Mouse (Mus musculus): ENCODE data around the gene Zfr.
"Not testable (repeated sequence)": the region's sequence is repeated elsewhere in the genome, so short reads cannot be mapped to it uniquely, and the experiment has no call there.

The Zfr gene

DNA sequence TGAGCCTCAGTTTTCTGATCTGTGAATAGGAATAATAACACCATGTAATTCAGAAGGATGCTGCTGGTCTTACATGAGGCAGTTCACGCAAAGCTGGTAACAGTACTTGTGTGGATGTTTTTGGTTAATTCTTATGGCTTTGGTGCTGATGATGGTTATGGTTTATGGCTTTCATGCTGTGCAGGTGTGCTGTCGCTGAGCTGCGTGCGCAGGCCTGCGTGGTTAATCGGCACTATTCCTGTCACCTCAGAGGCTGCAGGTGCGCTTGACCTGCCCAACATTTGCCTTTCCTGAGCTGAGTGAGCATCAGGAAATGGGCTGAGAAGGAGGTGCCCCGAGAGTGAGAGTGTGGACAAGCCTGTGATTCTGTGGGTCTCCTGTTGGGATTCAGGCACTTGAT, 98.5 kb downstream of the Zfr start:
- no peak for DNase-seq (ENCODE audit: low spot score in 2 of 2)

- no peak for DNase-seq (ENCODE audit: low spot score in 2 of 2)
These were observed 99.2 kb downstream of the Zfr start for GRCm38 (mm10) chr15:12216798-12217197.

- DNase-seq (ENCODE audit: low spot score in 2 of 2) = not testable (repeated sequence)
These were observed 99.7 kb downstream of the Zfr start for GRCm38 (mm10) chr15:12217332-12217731.

DNA sequence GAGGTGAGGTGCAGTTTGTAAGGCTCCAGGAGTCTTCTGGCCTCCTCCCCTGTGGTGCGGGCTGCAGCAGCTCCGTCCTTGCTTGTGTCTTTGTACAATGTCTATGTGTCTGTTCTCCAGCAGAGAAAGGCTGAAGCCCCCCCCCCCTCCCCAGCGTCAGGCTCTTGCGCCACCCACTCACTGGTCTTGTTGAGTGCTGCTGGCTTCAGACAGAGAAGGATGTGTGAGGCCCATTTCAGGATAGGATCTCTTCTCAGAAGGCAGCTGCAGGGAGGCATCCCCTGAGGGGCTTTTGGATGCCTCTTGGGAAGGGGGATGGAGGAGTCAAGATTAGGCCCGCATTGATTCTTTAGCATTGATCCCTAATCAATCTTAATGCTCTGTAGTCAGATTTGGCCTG, 100.2 kb downstream of the Zfr start:
- no peak for DNase-seq (ENCODE audit: low spot score in 2 of 2)

DNA sequence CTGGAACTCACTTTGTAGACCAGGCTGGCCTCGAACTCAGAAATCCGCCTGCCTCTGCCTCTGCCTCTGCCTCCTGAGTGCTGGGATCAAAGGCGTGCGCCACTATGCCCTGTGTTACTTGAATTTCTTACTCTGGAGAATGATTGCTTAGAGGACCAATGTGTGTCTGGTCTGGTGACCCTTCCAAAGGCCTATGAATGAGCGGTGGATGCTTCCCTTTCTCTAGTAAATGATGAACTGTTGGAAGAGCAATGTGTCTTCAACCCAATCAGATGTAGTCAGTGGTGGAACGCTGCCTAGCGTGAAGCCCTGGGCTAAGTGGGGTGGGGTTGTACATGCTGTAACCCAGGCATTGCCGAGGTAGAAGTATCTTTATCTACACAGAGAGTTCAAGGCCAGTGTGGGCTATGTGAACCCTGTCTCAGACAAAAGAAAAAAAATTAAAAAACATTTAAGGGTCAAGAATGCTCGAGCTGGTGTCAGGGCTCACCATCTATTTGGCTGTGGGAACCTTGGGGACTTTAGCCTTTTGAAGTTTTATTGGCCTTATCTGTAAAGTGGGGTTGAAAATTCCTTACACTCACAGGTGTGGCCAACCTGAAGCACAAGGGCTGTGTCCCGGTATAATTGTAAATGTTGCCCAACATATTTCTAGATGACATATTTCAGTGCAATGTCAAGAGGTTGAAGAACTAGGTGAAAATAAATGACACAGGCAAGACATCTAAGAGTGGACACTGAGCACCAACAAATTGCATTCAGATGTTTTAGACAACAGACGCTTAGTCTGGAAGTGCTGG, 101.2 kb downstream of the Zfr start:
- DNase-seq (ENCODE audit: low spot score in 2 of 2) = no peak

- no peak for DNase-seq (ENCODE audit: low spot score in 2 of 2)
These were observed 103.5 kb downstream of the Zfr start for GRCm38 (mm10) chr15:12221131-12221530.

GRCm38 (mm10) chr15:12222564-12223302, 105.1 kb downstream of the Zfr start:
- no peak for DNase-seq (ENCODE audit: low spot score in 2 of 2)

DNA sequence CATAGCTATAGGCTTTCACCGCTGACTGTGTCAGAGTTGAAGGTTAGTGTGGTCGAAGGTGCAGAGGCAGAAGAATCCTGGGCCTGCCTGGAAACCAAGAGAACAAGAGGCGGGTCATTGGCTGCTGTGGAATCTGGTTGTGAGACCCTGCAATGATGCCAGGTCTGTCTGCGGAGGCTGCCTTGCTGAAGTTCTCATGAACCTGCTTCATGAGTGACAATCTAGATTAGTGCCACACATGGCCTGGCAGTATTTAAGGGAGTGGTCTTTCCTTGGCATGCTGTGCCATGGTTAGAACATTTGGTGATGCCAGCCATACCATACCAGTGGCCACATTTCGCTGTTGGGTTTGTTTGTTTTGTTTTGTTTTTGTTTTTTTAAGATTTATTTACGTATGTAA, 105.8 kb downstream of the Zfr start:
- DNase-seq (ENCODE audit: low spot score in 2 of 2) = no peak

DNA sequence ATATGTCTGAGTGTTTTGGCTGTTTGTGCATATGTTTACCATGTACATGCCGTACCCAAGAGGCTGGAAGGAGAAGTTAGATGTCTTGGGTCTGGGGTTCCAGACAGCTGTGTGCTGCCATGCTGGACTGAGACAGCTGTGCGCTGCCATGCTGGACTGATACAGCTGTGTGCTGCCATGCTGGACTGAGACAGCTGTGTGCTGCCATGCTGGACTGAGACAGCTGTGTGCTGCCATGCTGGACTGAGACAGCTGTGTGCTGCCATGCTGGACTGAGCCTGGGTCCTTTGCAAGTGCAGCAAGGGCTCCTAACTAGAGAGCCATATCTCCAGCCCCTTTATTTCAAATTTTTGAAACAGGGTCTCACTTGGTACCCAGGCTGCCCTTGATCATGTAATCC, 106.6 kb downstream of the Zfr start:
- DNase-seq (ENCODE audit: low spot score in 2 of 2) = no peak

GRCm38 (mm10) chr15:12225062-12225461, 107.4 kb downstream of the Zfr start:
- no peak for DNase-seq (ENCODE audit: low spot score in 2 of 2)

GRCm38 (mm10) chr15:12226908-12227307, 109.3 kb downstream of the Zfr start:
- DNase-seq (ENCODE audit: low spot score in 2 of 2) = no peak

DNA sequence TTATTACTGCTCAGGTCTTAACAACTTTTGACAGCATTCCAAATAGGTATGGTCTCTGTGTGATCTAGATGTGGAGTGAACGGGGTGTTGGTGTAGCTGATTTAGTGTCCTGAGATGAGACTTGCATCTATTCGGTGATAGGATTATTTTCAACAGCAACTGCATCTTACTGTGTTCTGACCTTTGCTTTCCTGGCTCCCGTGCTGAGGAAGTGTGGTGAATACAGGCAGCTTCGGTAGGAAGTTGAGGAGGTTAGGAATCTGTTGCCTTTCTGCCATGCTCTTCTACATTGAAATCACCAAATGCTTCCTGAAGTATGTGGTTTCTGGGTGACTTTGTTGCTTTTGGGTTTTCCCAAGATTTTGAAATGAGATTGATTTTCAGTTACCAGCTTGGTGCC, 109.7 kb downstream of the Zfr start:
- DNase-seq (ENCODE audit: low spot score in 2 of 2) = no peak

DNA sequence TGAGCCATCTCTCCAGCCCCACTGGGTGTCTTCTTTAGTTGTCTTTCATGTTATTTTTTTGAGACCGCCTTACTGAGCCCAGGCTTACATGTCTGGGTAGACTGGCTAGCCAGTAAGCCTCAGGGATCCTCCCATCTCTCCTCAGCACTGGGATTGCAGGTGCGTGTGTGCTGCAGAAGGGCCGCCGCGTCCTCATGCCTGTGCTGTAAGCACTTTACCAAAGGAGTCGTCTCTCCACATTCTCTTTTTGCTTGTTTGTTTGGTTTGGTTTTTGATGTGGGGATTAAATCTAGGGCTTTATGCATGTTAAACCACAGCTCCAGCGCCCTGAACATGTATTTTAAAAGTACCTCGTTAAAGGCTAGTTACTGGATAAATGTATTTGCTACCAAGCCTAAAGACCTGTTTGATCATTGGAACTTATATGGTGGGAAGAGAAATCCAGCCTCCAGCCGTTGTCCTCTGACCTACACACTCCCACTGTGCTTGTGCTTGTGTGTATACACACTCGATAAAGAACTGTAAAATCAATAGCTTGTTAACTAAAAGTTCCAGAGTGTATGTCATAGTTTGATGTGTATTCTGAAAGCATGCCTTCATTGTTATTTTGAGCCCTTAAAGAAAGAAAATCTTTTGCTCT, 112.1 kb downstream of the Zfr start:
- DNase-seq (ENCODE audit: low spot score in 2 of 2) = no peak

DNA sequence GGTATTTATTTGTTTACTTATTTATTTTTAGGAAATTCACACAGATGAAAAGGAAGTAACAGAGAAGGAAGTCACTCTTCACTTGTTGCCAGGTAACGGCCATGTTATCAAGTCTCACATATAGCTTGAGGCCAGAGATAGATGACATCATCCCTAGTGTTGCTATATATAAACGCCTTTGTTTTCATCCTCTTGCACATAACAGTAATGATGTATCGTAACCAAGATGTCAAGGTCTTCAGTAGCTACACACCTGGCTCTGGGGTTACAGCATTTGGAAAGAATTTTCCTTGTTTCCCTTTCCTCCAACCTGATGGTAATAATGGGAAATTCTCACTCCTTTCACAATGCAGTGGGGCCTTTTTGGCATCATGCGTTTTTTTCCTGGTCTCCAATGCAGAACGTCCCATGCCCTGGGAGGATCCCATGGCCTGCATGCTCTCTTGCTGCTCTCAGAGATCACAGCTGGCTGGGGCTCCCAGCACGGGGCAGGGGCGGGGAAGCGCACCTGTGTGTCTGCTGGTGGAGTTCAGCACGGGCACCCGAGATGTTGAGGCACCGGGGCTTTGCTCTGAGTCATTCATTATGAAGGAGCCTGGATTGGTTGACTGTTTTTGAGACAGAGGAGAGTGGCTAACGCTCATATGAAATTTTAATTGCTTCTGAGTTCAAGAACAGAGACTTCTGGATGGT, 112.8 kb downstream of the Zfr start:
- no peak for DNase-seq (ENCODE audit: low spot score in 2 of 2)

- no peak for DNase-seq (ENCODE audit: low spot score in 2 of 2)
These were observed 113.8 kb downstream of the Zfr start for GRCm38 (mm10) chr15:12231462-12231861.

DNA sequence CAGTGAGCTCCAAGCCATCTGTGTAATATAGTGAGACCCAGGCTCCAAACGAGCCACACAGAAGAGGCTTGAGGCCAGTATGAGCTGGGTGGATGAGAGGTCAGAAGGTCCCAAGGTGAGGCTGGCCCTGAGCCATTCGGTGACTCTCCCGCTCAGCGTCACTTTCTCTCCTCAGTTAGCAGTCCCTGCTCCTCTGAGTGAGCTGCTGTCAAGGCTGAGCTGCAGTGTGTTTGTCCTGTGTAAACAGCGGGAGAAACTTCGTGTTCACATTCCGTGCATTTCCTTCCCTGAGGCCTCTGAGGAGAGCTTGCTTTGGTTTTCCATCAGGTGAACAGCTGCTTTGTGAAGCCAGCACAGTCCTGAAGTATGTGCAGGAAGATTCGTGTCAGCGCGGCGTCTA, 114.8 kb downstream of the Zfr start:
- DNase-seq (ENCODE audit: low spot score in 2 of 2) = no peak

- DNase-seq (ENCODE audit: low spot score in 2 of 2) = no peak
These were observed 115.4 kb downstream of the Zfr start for GRCm38 (mm10) chr15:12233021-12233420.
